Comparison of ENCODE assay signal across 35 mouse cellular contexts in the genomic region with DNA sequence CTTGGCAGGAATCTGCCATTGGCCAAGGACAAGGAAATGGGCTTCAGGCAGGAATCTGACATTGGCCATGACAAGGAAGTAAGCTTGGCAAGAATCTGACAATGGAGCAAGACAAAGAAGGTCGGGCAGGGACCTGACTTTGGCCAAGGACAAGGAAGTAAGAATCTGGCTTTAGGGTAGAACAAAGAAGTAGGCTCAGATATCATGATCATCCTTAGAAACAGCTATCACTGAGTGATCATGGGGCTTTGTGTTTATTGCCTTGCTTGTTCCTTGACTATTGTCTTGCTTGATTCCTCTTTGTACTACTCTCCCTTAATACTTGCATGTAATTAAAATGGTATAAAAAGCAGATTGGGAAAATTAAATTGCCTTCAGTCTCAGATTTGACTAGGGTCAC. TPM values are rescaled to one million over a fixed set of nuclear protein-coding genes. Genes with fewer than 3 reads are reported as not detected.
"Had no signal": no experiment of that assay in that cellular context is flagged by ENCODE, and none has a peak within 500 bp of the region (broad histone marks: within the 10 kb centered on the region; RNA-seq: fewer than 3 reads in every experiment).

No protein-coding gene starts in this region.

RNA-seq across cellular contexts. Expression of a gene that starts 9.9 kb away (rescaled TPM):
- total RNA-seq: left cerebral cortex, postnatal 10 days; left cerebral cortex, postnatal 14 days; left cerebral cortex, postnatal 25 days; left cerebral cortex, postnatal 36 days; left cerebral cortex, postnatal 4 days; liver, adult 2 months; megakaryocyte progenitor cell, adult 5-6 weeks; megakaryocyte, adult 5-6 weeks; megakaryocyte-erythroid progenitor cell, adult 5-6 weeks; midbrain, postnatal 0 days; monocyte, adult 5-6 weeks had no signal
- polyA plus RNA-seq: limb, embryonic 10.5 days; limb, embryonic 11.5 days; limb, embryonic 12.5 days; macrophage; midbrain, embryonic 10.5 days; midbrain, embryonic 11.5 days; midbrain, embryonic 12.5 days; midbrain, embryonic 13.5 days; midbrain, embryonic 14.5 days; midbrain, embryonic 15.5 days; midbrain, embryonic 16.5 days; midbrain, postnatal 0 days; myocyte; neural tube, embryonic 11.5 days had no signal

RNA-seq across cellular contexts. Expression of a gene that starts 18.7 kb away (rescaled TPM):
- total RNA-seq: left cerebral cortex, postnatal 10 days; left cerebral cortex, postnatal 36 days; left cerebral cortex, postnatal 4 days; liver, adult 2 months; megakaryocyte progenitor cell, adult 5-6 weeks; megakaryocyte, adult 5-6 weeks; megakaryocyte-erythroid progenitor cell, adult 5-6 weeks; midbrain, postnatal 0 days; monocyte, adult 5-6 weeks had no signal
- polyA plus RNA-seq: limb, embryonic 10.5 days; limb, embryonic 11.5 days; limb, embryonic 12.5 days; limb, embryonic 13.5 days; limb, embryonic 14.5 days; limb, embryonic 15.5 days; liver, adult 2 months; liver, embryonic 11.5 days; liver, embryonic 12.5 days; liver, embryonic 13.5 days; liver, embryonic 14.5 days; liver, embryonic 15.5 days; liver, embryonic 16.5 days; liver, postnatal 0 days; macrophage; midbrain, embryonic 10.5 days; midbrain, embryonic 11.5 days; midbrain, embryonic 12.5 days; midbrain, embryonic 13.5 days; midbrain, embryonic 14.5 days; midbrain, embryonic 15.5 days; midbrain, embryonic 16.5 days; myocyte; neural tube, embryonic 11.5 days; neural tube, embryonic 12.5 days had no signal

RNA-seq across cellular contexts. Expression of a gene that starts 23.0 kb away (rescaled TPM):
- total RNA-seq: megakaryocyte progenitor cell, adult 5-6 weeks; megakaryocyte, adult 5-6 weeks; megakaryocyte-erythroid progenitor cell, adult 5-6 weeks; monocyte, adult 5-6 weeks had no signal
- polyA plus RNA-seq: macrophage had no signal

RNA-seq across cellular contexts. Expression of a gene that starts 30.8 kb away (rescaled TPM):
- total RNA-seq: megakaryocyte progenitor cell, adult 5-6 weeks; megakaryocyte, adult 5-6 weeks; megakaryocyte-erythroid progenitor cell, adult 5-6 weeks; midbrain, postnatal 0 days; monocyte, adult 5-6 weeks had no signal
- polyA plus RNA-seq: limb, embryonic 10.5 days; limb, embryonic 11.5 days; limb, embryonic 12.5 days; limb, embryonic 13.5 days; limb, embryonic 14.5 days; limb, embryonic 15.5 days; macrophage; midbrain, embryonic 10.5 days; midbrain, embryonic 11.5 days; midbrain, embryonic 12.5 days; midbrain, embryonic 13.5 days; midbrain, embryonic 14.5 days; midbrain, embryonic 15.5 days; midbrain, embryonic 16.5 days; midbrain, postnatal 0 days; myocyte; neural tube, embryonic 11.5 days; neural tube, embryonic 12.5 days had no signal
